Mouse (Mus musculus) gastrocnemius, postnatal 4 days (tissue): Measurements from ENCODE around the gene A730061H03Rik. TPM values are rescaled to one million over a fixed set of nuclear protein-coding genes. Genes with fewer than 3 reads are reported as not detected.

Source experiments
- DNase-seq, 2 experiments: peaks; one replicate each; pipeline ENCODE4 v3.0.0; 2021 to 2022; ENCODE audit warnings: low spot score in 2 of 2, mixed read lengths in 2 of 2
- total RNA-seq, 2 experiments: library from RNA; stranded (reverse); gene quantifications; 2 replicates each; pipeline ENCODE4 v1.2.3; 2021

A730061H03Rik gene
- total RNA-seq, 2 experiments from 2014 or later = 1.4 TPM; not detected in 1

- no peak for DNase-seq
Measured at GRCm38 (mm10) chr14:55581981-55582681, 21.9 kb upstream of the A730061H03Rik start.

GRCm38 (mm10) chr14:55580731-55581130 is 20.5 kb upstream of the A730061H03Rik start:
- no peak for DNase-seq

- no peak for DNase-seq
Measured at GRCm38 (mm10) chr14:55579511-55580496, 19.6 kb upstream of the A730061H03Rik start.

- peak in 1 of 2 experiments; percentile 56 for DNase-seq
Measured at GRCm38 (mm10) chr14:55578668-55579269, 18.6 kb upstream of the A730061H03Rik start.

GRCm38 (mm10) chr14:55577871-55578667 is 17.9 kb upstream of the A730061H03Rik start, which contains the start of gene Psme1:
Psme1 (plus strand) TSS chr14:55578123.
- DNase-seq = peak; percentile 60 to 78

- DNase-seq = no peak
Measured at GRCm38 (mm10) chr14:55576376-55576775, 16.2 kb upstream of the A730061H03Rik start.

- DNase-seq = no peak
Measured at GRCm38 (mm10) chr14:55575711-55576110, 15.5 kb upstream of the A730061H03Rik start.

- peak in 1 of 2 experiments; percentile 45 for DNase-seq
Measured at GRCm38 (mm10) chr14:55575302-55575701, 15.1 kb upstream of the A730061H03Rik start, which contains the start of gene Fitm1. Fitm1 (plus strand) TSS chr14:55575617.

GRCm38 (mm10) chr14:55571760-55572159 is 11.6 kb upstream of the A730061H03Rik start:
- no peak for DNase-seq

- no peak for DNase-seq
Measured at GRCm38 (mm10) chr14:55570588-55570987, 10.4 kb upstream of the A730061H03Rik start.

GRCm38 (mm10) chr14:55567496-55567895 is 7.3 kb upstream of the A730061H03Rik start:
- DNase-seq = no peak

- no peak for DNase-seq
Measured at GRCm38 (mm10) chr14:55565748-55566147, 5.5 kb upstream of the A730061H03Rik start.

GRCm38 (mm10) chr14:55563249-55563648 is 3.0 kb upstream of the A730061H03Rik start:
- DNase-seq = no peak

GRCm38 (mm10) chr14:55561860-55562259 is 1.7 kb upstream of the A730061H03Rik start:
- no peak for DNase-seq

- DNase-seq = peak; percentile 81 to 89
Measured at GRCm38 (mm10) chr14:55559799-55560201, 406 bp downstream of the A730061H03Rik start, which contains the start of gene Dcaf11. Dcaf11 (plus strand) TSS chr14:55560006.

GRCm38 (mm10) chr14:55558740-55559448 is 1.3 kb downstream of the A730061H03Rik start:
- no peak for DNase-seq

GRCm38 (mm10) chr14:55557587-55557986 is 2.6 kb downstream of the A730061H03Rik start:
- no peak for DNase-seq

GRCm38 (mm10) chr14:55557003-55557402 is 3.2 kb downstream of the A730061H03Rik start:
- peak in 1 of 2 experiments; percentile 75 for DNase-seq

GRCm38 (mm10) chr14:55555788-55556187 is 4.4 kb downstream of the A730061H03Rik start:
- DNase-seq = no peak

GRCm38 (mm10) chr14:55554635-55555034 is 5.6 kb downstream of the A730061H03Rik start:
- DNase-seq = no peak
